Mouse (Mus musculus): ENCODE data around the gene Cadm1.

GRCm38 (mm10) chr9:47892995-47893394 is 363.0 kb downstream of the Cadm1 start:
- TF ChIP-seq CTCF (IDR thresholded peaks at IDR 0.05; ENCODE audit: low read depth) (no peak), EP300 (IDR thresholded peaks at IDR 0.05; ENCODE audit: low read depth) (no peak)
